Mouse (Mus musculus) Muller cell, postnatal 12 days (primary cell): ENCODE results near the gene Gm28269.
A peak's percentile ranks its signal among the peaks of the same experiment; 100 is the strongest.

Experiments
- DNase-seq: peaks from one replicate; pipeline ENCODE4 v3.0.0-alpha.2; 2015; ENCODE audit errors: inconsistent ontology term

The Gm28269 gene

GRCm38 (mm10) chrX:21744997-21745396, at the start of gene Gm28269:
Gm28269 (minus strand) TSS chrX:21745097.
- DNase-seq, result no peak

- DNase-seq, result peak; percentile 10
Observed at GRCm38 (mm10) chrX:21716885-21717284, 28.0 kb downstream of the Gm28269 start.

DNA sequence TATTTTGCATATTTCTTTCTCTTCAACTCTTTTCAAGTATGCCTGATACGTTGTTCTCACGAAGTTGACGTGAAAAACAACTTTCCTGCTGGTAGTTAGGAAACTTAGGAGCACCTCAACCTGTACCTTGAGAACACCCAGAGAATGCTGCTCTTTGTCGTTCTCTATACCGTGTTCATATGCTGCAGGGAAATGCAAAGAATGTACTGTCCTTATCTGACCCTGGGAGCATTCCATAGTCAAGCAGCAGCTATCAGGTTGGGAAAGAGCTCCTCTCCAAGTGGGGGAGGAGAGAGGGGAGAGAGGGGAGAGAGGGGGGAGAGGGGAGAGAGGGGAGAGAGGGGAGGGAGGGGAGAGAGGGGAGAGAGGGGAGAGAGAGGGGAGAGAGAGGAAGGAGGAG, 29.6 kb downstream of the Gm28269 start:
- no peak for DNase-seq

GRCm38 (mm10) chrX:21714829-21715228, 30.1 kb downstream of the Gm28269 start, which contains the start of gene Slc6a14:
Slc6a14 (plus strand) TSS chrX:21714896.
- no peak for DNase-seq

- no peak for DNase-seq
Observed at GRCm38 (mm10) chrX:21704470-21704869, 40.4 kb downstream of the Gm28269 start.

- no peak for DNase-seq
Observed at GRCm38 (mm10) chrX:21701646-21702045, 43.3 kb downstream of the Gm28269 start.

DNA sequence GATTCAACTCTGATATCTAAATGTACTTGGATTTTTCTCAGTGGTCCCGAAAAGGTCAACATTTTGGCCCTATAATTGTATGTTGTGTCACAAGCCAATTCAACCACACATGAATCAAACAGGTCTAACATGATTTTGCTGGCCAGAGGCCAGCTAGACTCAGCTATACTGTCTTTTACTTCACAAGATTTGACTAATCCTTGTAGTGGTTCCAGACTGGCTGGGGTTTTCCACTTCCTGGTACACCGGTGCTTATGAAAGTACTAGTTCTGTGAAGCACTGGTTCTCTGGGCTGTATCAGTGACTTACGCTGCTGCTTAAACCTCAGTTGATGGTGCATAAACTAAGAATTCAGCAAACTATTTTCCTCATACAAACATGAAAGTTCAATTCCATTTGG, 49.2 kb downstream of the Gm28269 start:
- DNase-seq, result no peak

DNA sequence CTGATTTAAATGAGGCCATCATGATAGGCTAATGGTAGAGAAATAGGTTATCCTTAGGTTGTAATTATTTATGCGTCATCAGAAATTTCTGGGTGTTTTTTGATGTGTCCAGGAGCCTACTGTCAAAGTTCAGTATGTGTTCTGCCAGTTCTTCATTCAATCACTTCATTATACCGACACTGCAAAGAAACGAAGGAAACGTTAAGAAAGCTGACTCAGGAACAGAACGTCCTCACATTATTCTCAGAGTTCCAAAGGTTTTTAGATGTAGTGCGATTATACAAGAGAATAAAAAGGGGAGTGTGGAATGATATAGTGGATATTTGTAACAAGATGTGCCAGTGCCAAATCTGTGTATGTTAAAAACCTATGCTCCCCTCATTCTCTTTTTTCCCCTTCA, 49.7 kb downstream of the Gm28269 start:
- no peak for DNase-seq
